Mouse (Mus musculus) midbrain, embryonic 11.5 days (tissue): ENCODE data around the gene Epb41l5. TPM values are rescaled to one million over a fixed set of nuclear protein-coding genes. Genes with fewer than 3 reads are reported as not detected.

Source experiments
- polyA plus RNA-seq: library from polyadenylated mRNA; unstranded; fragments of >200 nt; fragmentation: Nextera tagmentation; extraction: Ambion mirVana; gene quantifications from 2 replicates; pipeline ENCODE4 v1.2.1, GENCODE M21; 2014

Epb41l5 gene
- polyA plus RNA-seq, 1 experiment from 2014 or later = 48.9 TPM

Other genes starting within 250 kb of the Epb41l5 start
- 0.37 and 0.51 TPM in 2 replicates for gene Inhbb, start 226.8 kb downstream of the Epb41l5 start, polyA plus RNA-seq
- 73.7 and 75.2 TPM in 2 replicates for gene Ralb, start 144.2 kb downstream of the Epb41l5 start, polyA plus RNA-seq
- 22.2 and 23.6 TPM in 2 replicates for gene Tmem185b, start 122.8 kb downstream of the Epb41l5 start, polyA plus RNA-seq
- 12.9 and 17.7 TPM in 2 replicates for gene Ptpn4, start 188.6 kb upstream of the Epb41l5 start, polyA plus RNA-seq